Mouse (Mus musculus) gastrocnemius, adult 2 months (tissue): Measurements from ENCODE around the gene Pilrb2. TPM values are rescaled to one million over a fixed set of nuclear protein-coding genes. Genes with fewer than 3 reads are reported as not detected.
"Not testable (repeated sequence)": the region's sequence is repeated elsewhere in the genome, so short reads cannot be mapped to it uniquely, and the experiment has no call there.

Experiments used
- DNase-seq: peaks from one replicate; pipeline ENCODE4 v3.0.0; 2022
- H3K27ac ChIP-seq: fragments of 200-600 bp; 2 replicates; pipeline ENCODE4 v1.8.1; 2022; ENCODE audit warnings: mild to moderate bottlenecking
- H3K4me3 ChIP-seq: fragments of 200-600 bp; 2 replicates; pipeline ENCODE4 v1.8.1; 2022; ENCODE audit warnings: mild to moderate bottlenecking, moderate library complexity
- CTCF ChIP-seq: fragments of 200-600 bp; IDR thresholded peaks from 2 replicates; pipeline ENCODE4 v1.8.1; 2022; ENCODE audit warnings: antibody characterized with exemption, mild to moderate bottlenecking, moderate library complexity
- intact Hi-C: fragments of 180-260 bp; cut with DNase I; formaldehyde crosslinking; loops from one replicate; pipeline ENCODE4 v1.15.1; 2025
- long read RNA-seq, 2 experiments: library from polyadenylated mRNA; stranded (forward); transcript quantifications; one replicate each; pipeline ENCODE4 v2.0.0; 2021
- total RNA-seq, 2 experiments: library from RNA; stranded (reverse); gene quantifications; 2 replicates each; pipeline ENCODE4 v1.2.3; 2021

The Pilrb2 gene
- total RNA-seq: under 1 TPM in 1 of 2 experiments, not detected in 1; 0.33 TPM
- long read RNA-seq, experiment 1: 0 reads
- long read RNA-seq, experiment 2: 0 reads

DNA sequence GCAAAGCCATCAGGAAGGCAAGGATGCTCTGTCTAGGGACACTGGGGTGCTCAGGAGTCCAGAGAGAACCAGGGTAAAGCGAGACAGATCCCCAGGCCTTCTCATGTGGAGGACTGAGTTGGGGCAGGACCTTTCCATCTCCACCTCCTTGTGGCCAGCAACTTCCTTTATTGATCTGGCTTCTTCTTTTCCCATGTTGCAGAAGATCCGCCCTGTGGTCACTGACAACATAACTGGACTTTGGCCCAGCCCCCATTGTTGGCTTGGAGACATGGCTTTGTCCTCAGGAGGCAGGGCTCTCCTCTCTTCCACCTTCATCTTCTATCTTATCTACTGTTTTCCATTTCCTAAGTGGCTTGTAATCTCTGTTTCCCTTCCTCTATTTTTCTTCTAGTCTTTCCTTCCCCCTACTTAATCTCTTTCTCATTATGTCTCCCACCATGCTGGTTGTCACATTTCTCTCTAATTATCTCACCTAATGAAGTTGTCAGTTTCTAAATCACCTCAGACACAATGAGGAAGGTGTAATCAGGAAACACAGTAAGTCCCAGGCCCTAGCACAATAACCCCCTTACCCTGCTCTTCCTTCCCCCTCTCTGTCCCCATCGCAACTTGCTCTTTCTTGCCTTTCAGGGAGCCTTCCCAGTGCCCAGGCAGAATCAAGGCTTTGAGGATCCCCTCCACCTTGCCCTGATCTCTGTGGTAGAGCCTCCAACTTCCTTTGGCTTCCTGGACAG is at the start of gene Pilrb2:
Gene Pilrb2, minus strand, starts transcription at position 172 of the 737 bp plus-strand sequence.
- intact Hi-C loops: not testable (repeated sequence)

DNA sequence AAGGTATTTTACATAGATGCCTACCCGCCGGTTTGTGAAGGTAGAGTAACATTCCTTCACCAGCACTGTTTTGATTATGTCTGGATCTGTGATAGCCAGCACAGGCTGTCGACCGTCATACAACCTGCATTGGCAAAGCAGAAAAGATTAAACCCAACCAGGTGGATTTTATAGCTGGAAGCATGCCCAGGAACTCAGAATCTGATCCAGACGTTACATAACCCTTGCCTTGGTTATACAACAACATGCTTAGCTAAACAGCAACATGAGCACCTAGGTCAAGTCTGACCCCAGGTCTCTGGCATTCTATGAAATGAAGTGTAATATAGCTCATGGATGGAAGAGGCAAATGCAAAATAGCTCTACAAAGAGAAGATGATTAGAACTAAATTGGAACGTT is 43.9 kb upstream of the Pilrb2 start:
- TF ChIP-seq CTCF: no peak
- intact Hi-C loops: no loop called here
- H3K27ac ChIP-seq: no peak overlapping the region
- no peak for DNase-seq
- no peak overlapping the region for H3K4me3 ChIP-seq

More for the DNA sequence above, at the start of gene Pilrb2:
- not testable (repeated sequence) for H3K27ac ChIP-seq, DNase-seq, H3K4me3 ChIP-seq

DNA sequence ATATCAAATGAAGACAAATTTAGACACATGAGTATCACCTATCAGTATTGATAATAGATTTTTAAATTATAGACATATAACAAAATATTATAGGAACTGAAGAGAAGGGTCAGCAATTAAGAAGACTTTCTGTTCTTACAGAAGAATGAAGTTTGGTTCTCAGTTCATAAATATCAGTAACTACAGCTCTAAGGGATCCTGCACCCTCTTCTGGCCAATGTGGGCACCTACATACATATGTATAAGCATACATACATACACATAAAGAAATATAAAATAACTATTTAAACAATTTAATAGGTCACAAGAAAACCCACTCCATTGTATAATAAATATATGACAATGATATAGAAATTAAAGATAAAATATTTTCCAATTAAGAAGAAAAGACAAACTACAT is 42.9 kb upstream of the Pilrb2 start:
- intact Hi-C loops: no loop called here
- no peak for DNase-seq
- no peak overlapping the region for H3K4me3 ChIP-seq
- TF ChIP-seq CTCF: no peak
- H3K27ac ChIP-seq: no peak overlapping the region

DNA sequence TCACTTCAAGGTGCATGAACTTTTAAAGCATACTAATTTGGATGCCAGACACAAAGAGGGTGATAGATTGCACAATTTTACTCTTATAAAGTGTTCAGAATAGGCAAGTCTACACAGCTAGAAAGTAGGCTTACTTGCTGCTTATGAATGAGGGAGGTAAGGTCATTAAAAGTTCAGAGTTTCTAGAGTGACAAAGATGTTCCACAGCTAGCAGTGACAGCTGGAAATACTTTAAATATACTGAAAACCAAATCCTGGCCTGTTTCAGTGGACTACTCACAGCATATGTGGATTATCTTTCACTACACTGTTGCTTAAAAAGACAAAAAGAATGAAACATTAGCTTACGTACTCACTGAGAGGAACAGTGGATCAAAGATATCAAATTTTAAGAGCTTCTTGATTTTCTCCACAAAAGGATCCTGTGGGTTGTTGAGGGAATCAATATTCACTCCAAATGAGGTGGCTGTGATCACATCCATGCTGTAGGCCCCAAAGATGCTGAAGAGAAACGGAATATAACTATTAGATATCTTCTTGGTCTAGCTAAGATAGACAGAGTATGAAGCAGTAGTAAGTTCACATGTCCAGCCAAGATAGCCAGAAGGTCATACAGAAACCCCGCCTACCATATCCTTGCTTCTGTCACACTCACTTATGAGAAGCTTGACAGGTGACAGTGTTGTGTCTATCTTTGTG is 38.1 kb upstream of the Pilrb2 start:
- intact Hi-C loops: no loop called here
- no peak for TF ChIP-seq CTCF

DNA sequence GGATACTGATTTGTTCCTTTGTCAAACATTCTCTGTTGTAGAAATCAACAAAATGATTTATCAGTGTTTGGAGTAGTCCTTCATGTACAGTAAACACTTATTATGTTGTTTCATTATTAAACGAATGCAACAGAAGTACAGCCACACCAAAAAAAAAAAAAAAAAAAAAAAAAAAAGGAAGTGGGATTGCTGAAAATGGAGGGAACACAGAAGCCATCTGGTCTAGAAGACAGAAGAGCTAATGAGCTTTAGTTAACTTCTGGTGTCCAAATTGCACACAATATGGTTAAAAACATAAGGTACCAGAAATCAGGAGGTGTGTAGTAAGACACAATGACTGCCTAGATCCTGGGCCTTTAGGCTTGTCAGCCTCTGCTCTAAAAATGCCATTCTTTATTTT is 26.2 kb upstream of the Pilrb2 start:
- intact Hi-C loops: no loop called here
- H3K4me3 ChIP-seq: no peak overlapping the region
- DNase-seq: no peak
- H3K27ac ChIP-seq: no peak overlapping the region
- TF ChIP-seq CTCF: no peak

More for the DNA sequence above, 38.1 kb upstream of the Pilrb2 start:
- DNase-seq: no peak
- no peak overlapping the region for H3K4me3 ChIP-seq
- no peak overlapping the region for H3K27ac ChIP-seq

DNA sequence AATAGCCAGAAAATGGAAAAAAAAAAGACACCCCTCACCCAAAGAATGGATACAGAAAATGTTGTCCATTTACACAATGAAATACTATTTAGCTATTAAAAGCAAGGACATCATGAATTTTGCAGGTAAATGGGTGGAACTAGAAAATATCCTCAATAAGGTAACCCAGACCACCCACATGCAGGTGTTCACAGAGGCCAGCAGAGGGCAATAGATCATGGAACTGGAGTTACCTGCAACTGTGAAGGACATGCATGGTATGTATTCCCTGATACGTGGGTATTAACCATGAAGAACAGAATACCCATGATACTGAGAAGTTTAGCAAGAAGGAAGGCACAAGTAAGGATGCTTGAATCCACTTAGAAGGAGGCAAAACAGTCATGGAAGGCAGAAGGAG is 21.3 kb upstream of the Pilrb2 start:
- no peak overlapping the region for H3K27ac ChIP-seq
- no peak for DNase-seq
- intact Hi-C loops: no loop called here
- no peak overlapping the region for H3K4me3 ChIP-seq
- peak; percentile 12; the same call in 1 of the 2 replicates for TF ChIP-seq CTCF

DNA sequence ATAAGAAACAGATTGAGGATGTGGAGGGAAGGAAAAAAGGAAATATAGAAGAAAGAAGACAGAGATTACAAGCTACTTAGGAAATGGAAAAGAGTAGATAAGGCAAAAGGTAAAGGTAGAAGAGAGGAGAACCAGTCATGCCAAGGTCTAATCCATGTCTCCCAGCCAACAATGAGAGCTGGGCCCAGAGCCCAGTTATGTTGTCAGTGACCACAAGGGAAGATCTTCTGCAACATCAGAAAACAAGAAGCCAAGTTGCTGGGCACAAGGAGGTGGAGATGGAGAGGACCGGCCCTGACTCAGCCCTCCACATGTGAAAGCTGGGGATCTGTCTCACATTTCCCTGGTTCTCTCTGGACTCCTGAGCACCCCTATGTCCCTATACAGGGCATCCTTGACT is 16.1 kb upstream of the Pilrb2 start:
- intact Hi-C loops: no loop called here
- DNase-seq: no peak
- TF ChIP-seq CTCF: no peak
- Histone ChIP-seq H3K27ac (no peak overlapping the region), H3K4me3 (no peak overlapping the region)

DNA sequence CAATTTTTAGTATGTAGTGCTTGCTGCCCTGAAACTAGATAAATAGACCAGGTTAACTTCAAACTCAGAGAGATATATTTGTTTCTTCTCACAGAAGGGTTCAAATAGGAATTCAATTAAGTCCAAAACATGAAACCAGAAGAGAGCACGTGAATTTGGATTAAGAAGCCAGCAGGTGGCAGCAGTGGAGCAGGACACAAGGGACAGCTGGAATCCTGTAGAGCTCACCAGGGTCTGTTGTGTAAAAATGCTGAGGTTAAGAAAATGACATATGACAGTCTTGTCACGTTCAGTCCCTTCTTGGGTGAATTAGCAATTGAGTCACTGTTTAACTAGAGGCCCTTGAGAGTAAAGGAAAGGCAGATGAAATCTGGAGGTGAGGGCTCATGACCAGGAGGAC is 14.3 kb upstream of the Pilrb2 start:
- peak; percentile 32 for DNase-seq
- intact Hi-C loops: no loop called here
- Histone ChIP-seq H3K27ac (no peak overlapping the region), H3K4me3 (no peak overlapping the region)
- TF ChIP-seq CTCF: peak; percentile 54

DNA sequence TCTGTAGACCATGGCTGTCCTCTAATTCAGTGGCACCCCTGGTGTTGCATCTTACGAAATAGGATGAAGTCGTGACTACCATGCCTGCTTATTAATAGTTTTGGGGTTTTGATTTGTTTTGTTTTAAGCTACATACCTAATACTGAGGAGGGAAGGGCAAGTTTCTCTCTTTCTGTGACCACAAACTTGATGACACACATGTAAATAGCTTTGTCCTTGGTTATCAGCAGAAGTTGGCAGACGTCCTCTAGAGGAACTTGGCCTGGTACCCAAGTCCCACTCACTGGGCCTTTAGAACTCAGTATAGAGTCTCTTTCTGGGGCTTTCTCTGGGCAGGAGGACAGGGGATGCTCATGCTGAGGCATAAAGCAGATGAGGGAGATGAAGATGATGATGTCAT is 11.7 kb upstream of the Pilrb2 start:
- DNase-seq: no peak
- H3K27ac ChIP-seq: no peak overlapping the region
- TF ChIP-seq CTCF: no peak
- intact Hi-C loops: no loop called here
- no peak overlapping the region for H3K4me3 ChIP-seq

DNA sequence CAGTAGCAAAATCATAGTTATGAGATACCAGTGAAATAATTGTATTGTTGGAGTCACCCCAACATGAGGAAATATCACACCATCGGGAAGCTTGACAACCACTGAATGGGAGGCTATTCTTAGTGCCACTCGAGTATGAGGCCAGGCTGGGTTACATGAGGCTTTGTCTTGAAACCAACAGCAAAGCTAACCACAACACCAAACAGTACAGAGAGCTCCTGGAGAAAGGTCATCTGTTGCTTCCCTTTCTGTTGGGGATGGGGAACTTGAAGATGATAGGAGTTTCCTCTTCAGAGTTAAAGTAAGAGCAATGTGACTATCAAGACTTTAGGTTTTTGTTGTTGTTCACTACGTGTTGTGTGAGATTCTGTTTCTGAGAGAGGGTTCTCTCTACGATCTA is 11.3 kb upstream of the Pilrb2 start:
- Histone ChIP-seq H3K4me3 (no peak overlapping the region), H3K27ac (no peak overlapping the region)
- DNase-seq: no peak
- no peak for TF ChIP-seq CTCF
- intact Hi-C loops: no loop called here

DNA sequence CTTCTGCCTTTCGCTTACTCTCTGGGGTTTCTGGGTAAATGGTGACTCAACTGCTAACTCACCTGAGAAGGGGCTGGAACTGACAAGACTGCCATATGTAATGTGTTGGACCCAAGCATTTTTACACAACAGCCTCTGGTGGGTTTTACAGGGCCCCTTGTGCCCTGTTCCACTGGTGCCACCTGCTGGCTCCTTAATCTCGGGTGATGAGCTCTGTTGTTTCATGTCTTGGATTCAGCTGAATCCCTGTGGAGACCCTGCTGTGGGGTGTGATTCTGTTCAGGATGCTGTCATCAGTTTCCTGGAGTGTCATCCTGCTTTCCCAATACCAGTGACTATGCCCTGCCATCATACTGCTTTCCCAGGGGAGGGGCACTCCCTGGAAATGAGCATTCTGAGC is 6.2 kb upstream of the Pilrb2 start:
- no peak overlapping the region for H3K4me3 ChIP-seq
- intact Hi-C loops: no loop called here
- no peak for DNase-seq
- peak; percentile 48 for TF ChIP-seq CTCF
- no peak overlapping the region for H3K27ac ChIP-seq

DNA sequence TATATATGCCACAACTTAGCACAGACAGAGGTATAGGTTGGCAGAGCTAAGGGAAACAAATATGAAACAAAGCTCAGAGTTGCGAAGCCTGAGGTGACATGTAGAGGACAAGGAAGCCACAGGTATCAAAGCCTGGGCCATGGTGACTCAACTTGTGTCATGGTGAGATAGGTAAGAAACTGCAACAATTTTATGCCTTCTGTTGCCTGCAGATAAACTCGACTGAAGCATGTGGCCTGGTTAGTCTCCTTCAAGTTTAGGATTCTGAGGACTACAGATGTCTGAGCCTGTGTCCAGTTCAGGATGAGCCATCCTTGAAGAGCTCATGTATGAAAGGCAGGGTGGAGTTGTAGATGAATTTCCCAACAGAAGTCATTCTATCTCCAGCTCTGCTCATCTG is 3.4 kb upstream of the Pilrb2 start:
- no peak for TF ChIP-seq CTCF
- intact Hi-C loops: no loop called here
- no peak for DNase-seq

DNA sequence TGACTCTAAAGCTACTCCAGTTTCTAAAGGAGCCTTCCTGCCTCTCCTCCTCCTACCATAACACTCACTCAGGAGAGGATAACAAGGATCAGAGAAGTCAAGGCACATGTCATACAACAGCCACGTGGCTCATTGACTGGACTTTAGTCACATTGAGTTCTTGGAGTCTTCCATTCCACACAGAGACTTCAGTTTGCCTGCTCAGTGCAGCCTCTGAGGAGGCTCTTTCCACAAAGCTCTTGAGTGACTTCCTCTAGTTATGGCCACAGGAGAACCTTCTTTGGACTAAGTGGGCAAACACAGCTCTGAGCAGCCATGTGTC is 727 bp upstream of the Pilrb2 start:
- intact Hi-C loops, H3K27ac ChIP-seq, DNase-seq, H3K4me3 ChIP-seq: not testable (repeated sequence)

More for the DNA sequence above, 3.4 kb upstream of the Pilrb2 start:
- H3K4me3 ChIP-seq: no peak overlapping the region
- no peak overlapping the region for H3K27ac ChIP-seq

DNA sequence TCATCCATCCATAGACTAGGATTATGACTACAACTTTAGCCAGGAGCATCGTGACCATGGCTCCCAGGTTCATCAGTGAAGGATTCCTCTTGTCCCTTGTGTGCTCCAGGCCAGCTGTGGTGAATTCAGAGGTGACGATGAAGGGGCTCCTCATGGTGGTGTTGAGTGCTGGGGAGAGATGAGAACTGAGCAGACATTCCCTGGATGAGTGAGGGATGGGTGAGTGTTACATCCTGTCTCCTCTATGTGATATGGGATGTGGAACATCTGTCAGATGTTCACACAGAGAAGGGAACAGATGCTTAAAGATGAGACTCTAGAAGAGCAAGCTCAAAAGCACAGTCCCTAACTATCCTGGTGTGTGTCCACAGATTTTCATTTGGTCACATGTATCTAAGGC is 3.0 kb downstream of the Pilrb2 start:
- DNase-seq, H3K27ac ChIP-seq, H3K4me3 ChIP-seq, intact Hi-C loops: not testable (repeated sequence)

DNA sequence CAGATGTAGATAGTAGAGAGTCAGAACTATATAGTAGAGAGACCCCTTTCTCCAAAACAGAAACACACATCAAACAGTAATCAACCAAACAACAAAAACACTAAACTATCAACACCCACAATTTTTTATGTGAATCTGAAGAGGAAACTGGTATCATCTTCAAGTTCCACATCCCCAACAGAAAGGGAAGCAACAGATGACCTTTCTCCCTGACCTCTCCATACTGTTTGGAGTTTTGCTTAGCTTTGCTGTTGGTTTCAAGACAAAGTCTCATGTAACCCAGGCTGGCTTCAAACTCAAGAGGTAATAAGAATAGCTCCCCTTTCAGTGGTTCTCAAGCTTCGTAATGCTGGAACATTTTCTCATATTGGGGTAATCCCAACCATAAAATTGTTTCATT is 7.6 kb downstream of the Pilrb2 start:
- DNase-seq, H3K27ac ChIP-seq, intact Hi-C loops, H3K4me3 ChIP-seq: not testable (repeated sequence)

DNA sequence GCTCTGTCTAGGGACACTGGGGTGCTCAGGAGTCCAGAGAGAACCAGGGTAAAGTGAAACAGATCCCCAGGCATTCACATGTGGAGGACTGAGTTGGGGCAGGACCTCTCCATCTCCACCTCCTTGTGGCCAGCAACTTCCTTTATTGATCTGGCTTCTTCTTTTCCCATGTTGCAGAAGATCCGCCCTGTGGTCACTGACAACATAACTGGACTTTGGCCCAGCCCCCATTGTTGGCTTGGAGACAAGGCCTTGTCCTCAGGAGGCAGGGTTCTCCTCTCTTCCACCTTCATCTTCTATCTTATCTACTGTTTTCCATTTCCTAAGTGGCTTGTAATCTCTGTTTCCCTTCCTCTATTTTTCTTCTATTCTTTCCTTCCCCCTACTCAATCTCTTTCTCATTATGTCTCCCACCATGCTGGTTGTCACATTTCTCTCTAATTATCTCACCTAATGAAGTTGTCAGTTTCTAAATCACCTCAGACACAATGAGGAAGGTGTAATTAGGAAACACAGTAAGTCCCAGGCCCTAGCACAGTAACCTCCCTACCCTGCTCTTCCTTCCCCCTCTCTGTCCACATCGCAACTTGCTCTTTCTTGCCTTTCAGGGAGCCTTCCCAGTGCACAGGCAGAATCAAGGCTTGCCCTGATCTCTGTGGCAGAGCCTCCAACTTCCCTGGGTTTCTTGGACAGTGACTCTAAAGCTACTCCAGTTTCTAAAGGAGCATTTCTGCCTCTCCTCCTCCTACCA is 13.5 kb downstream of the Pilrb2 start, which contains the start of gene Pilrb1:
Gene Pilrb1, minus strand, starts transcription at position 147 of the 751 bp plus-strand sequence.
- DNase-seq, intact Hi-C loops, H3K4me3 ChIP-seq, H3K27ac ChIP-seq: not testable (repeated sequence)

DNA sequence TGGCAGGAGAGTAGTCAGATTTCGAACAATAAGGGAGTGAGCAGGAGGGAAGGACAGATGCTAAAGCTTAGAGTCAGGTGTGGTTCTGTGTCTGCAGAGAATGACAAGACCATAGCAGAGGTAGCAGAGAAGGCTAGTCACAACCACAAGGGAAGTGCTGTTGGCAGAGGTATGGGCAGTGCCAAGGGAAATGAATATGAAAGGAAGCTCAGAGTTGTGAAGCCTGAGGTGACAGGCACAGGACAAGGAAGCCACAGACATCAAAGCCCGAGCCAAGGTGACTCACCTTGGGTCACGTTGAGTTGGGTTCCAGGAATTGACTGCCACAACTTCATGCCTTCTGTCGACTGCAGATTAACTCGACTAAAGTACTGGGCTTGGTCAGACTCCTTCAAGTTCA is 14.7 kb downstream of the Pilrb2 start:
- H3K4me3 ChIP-seq, DNase-seq, intact Hi-C loops, H3K27ac ChIP-seq: not testable (repeated sequence)

DNA sequence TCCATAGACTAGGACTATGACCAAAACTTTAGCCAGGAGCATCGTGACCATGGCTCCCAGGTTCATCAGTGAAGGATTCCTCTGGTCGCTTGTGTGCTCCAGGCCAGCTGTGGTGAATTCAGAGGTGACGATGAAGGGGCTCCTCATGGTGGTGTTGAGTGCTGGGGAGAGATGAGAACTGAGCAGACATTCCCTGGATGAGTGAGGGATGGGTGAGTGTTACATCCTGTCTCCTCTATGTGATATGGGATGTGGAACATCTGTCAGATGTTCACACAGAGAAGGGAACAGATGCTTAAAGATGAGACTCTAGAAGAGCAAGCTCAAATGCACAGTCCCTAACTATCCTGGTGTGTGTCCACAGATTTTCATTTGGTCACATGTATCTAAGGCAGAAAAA is 16.7 kb downstream of the Pilrb2 start:
- H3K27ac ChIP-seq, H3K4me3 ChIP-seq, DNase-seq, intact Hi-C loops: not testable (repeated sequence)
